In genomic region chr7:118706051-118706450, GRCm38 (mm10) we compare ENCODE assay signal across 8 mouse cellular contexts. TPM values are rescaled to one million over a fixed set of nuclear protein-coding genes. Genes with fewer than 3 reads are reported as not detected.
DNase-seq lines count a peak whose midpoint lies in the region; ATAC-seq and TF ChIP-seq lines count a peak whose summit lies in the region.

No protein-coding gene starts in this region.

- no peaks in the 10 kb centered on the region for H3K36me3 ChIP-seq in liver, embryonic 11.5 days (ENCODE audit: control insufficient read depth, insufficient read depth, low read length)

- no peaks in the 10 kb centered on the region for H3K9me3 ChIP-seq in liver, embryonic 11.5 days (ENCODE audit: control insufficient read depth, low read length)

- DNase-seq in gastrocnemius, adult 2 months = no peak
- DNase-seq in gastrocnemius, postnatal 14 days = no peak
- DNase-seq in thymus, postnatal 14 days = peak; percentile 19
- DNase-seq in thymus, postnatal 25 days = no peak
- no peak for DNase-seq in liver, embryonic 11.5 days (ENCODE audit: low spot score)
- DNase-seq in right cerebral cortex, postnatal 4 days = no peak
- DNase-seq in adrenal gland, adult 8-10 months = no peak
- DNase-seq in left cerebral cortex, postnatal 25 days (ENCODE audit: low spot score in 2 of 2) = no peak

- WGBS in liver, embryonic 11.5 days = 49% methylated on average over 6 of the region's 6 CpGs

- no peak for TF ChIP-seq CTCF in gastrocnemius, adult 2 months (IDR thresholded peaks at IDR 0.05)

- peak overlapping the region; percentile 84 for H3K4me2 ChIP-seq in liver, embryonic 11.5 days

- peak overlapping the region; percentile 90 for H3K9ac ChIP-seq in liver, embryonic 11.5 days (ENCODE audit: low read depth, low read length)

- peak overlapping the region; percentile 88 for H3K27ac ChIP-seq in gastrocnemius, adult 2 months
- no peak overlapping the region; the same call in 1 of the 2 replicates for H3K27ac ChIP-seq in liver, embryonic 11.5 days (ENCODE audit: low read depth, low read length)

- H3K4me3 ChIP-seq in gastrocnemius, adult 2 months = peak overlapping the region; percentile 91
- peak overlapping the region; percentile 92 for H3K4me3 ChIP-seq in liver, embryonic 11.5 days (ENCODE audit: low read depth, low read length)

- H3K4me1 ChIP-seq in liver, embryonic 11.5 days (replicated peaks; ENCODE audit: control insufficient read depth, insufficient read depth, low read length) = peaks cover 13% of the 10 kb centered on the region

- ATAC-seq in liver, embryonic 11.5 days (replicated peaks; ENCODE audit: low FRiP score) = no peak

- no peaks in the 10 kb centered on the region for H3K27me3 ChIP-seq in liver, embryonic 11.5 days (replicated peaks; ENCODE audit: control insufficient read depth, insufficient read depth, low read length)

- intact Hi-C loops in gastrocnemius, adult 2 months (cut with DNase I) = loop anchor here (5.0 kb wide), 1 partner anchor 169 kb away; no protein-coding TSS in a partner anchor
- intact Hi-C loops in gastrocnemius, postnatal 14 days (cut with DNase I; ENCODE audit: low total_unique reads) = no loop called here
- intact Hi-C loops in left cerebral cortex, postnatal 25 days (cut with DNase I) = no loop called here

RNA-seq across cellular contexts. Expression of gene Gde1, which starts 0.5 kb away (rescaled TPM):
- 10 to 100 TPM; 41.3 to 45.0 TPM for total RNA-seq in gastrocnemius, adult 2 months (2021)
- total RNA-seq in gastrocnemius, postnatal 14 days (2021) = 10 to 100 TPM; 30.6 to 31.1 TPM
- polyA plus RNA-seq in liver, embryonic 11.5 days (2014; fragmentation: Nextera tagmentation; extraction: Ambion mirVana) = 64.2 and 71.0 TPM in 2 replicates
- 100 to 1,000 TPM in 3 of 4 experiments, 10 to 100 TPM in 1; 91.0 to 121 (median 113) TPM for total RNA-seq in adrenal gland, adult 8-10 months (2022)
- 100 to 1,000 TPM; 288 TPM for total RNA-seq in left cerebral cortex, postnatal 25 days (2021)

RNA-seq across cellular contexts. Expression of gene Ccp110, which starts 6.3 kb away (rescaled TPM):
- total RNA-seq in gastrocnemius, adult 2 months (2021) = 1 to 10 TPM; 2.3 to 3.0 TPM
- total RNA-seq in gastrocnemius, postnatal 14 days (2021) = 1 to 10 TPM; 2.6 to 3.1 TPM
- 7.9 and 9.0 TPM in 2 replicates for polyA plus RNA-seq in liver, embryonic 11.5 days (2014; fragmentation: Nextera tagmentation; extraction: Ambion mirVana)
- 10 to 100 TPM in 2 of 4 experiments, 1 to 10 TPM in 2; 6.3 to 11.2 (median 8.3) TPM for total RNA-seq in adrenal gland, adult 8-10 months (2022)
- total RNA-seq in left cerebral cortex, postnatal 25 days (2021) = 10 to 100 TPM; 44.5 to 47.7 TPM

RNA-seq across cellular contexts. Expression of gene Vps35l, which starts 34.0 kb away (rescaled TPM):
- 10 to 100 TPM; 18.3 to 19.2 TPM for total RNA-seq in gastrocnemius, adult 2 months (2021)
- 10 to 100 TPM; 21.2 to 24.2 TPM for total RNA-seq in gastrocnemius, postnatal 14 days (2021)
- polyA plus RNA-seq in liver, embryonic 11.5 days (2014; fragmentation: Nextera tagmentation; extraction: Ambion mirVana) = 56.6 and 64.3 TPM in 2 replicates
- 10 to 100 TPM; 64.7 to 73.0 (median 70.2) TPM for total RNA-seq in adrenal gland, adult 8-10 months (2022)
- 10 to 100 TPM; 51.2 to 58.2 TPM for total RNA-seq in left cerebral cortex, postnatal 25 days (2021)
